Mouse (Mus musculus) T-helper 1 cell (primary cell): ENCODE measurements around the gene Suox.

ENCODE experiments used
- in situ Hi-C: fragments of 300-600 bp; cut with MboI, MseI; formaldehyde crosslinking; loops from one replicate; pipeline ENCODE4 v1.15.1; 2025; ENCODE audit warnings: high pct_unique_total_duplicates

The Suox gene

GRCm38 (mm10) chr10:128627398-128628317, 46.2 kb downstream of the Suox start:
- in situ Hi-C loops = loop anchor here (5.0 kb wide), 1 partner anchor 45 kb away; the partner anchor contains the start of gene Suox

GRCm38 (mm10) chr10:128626311-128627310, 47.3 kb downstream of the Suox start, which contains the start of gene Rps26:
Gene Rps26, minus strand, starts transcription at chr10:128626747.
- in situ Hi-C loops = loop anchor here (5.0 kb wide), 1 partner anchor 46 kb away; the partner anchor contains the start of gene Suox

- in situ Hi-C loops = loop anchor here (5.0 kb wide), 1 partner anchor 47 kb away; the partner anchor contains the start of gene Suox
Observed at GRCm38 (mm10) chr10:128625287-128625894, 48.5 kb downstream of the Suox start.

- in situ Hi-C loops = loop anchor here (5.0 kb wide), 1 partner anchor 1306 kb away; no protein-coding TSS in a partner anchor
Observed at GRCm38 (mm10) chr10:128623106-128623613, 50.7 kb downstream of the Suox start.

GRCm38 (mm10) chr10:128622702-128623101, 51.2 kb downstream of the Suox start:
- in situ Hi-C loops = loop anchor here (5.0 kb wide), 1 partner anchor 1305 kb away; no protein-coding TSS in a partner anchor

GRCm38 (mm10) chr10:128621986-128622520, 51.8 kb downstream of the Suox start:
- in situ Hi-C loops = loop anchor here (5.0 kb wide), 1 partner anchor 1305 kb away; no protein-coding TSS in a partner anchor

- in situ Hi-C loops = loop anchor here (5.0 kb wide), 1 partner anchor 1303 kb away; no protein-coding TSS in a partner anchor
Observed at GRCm38 (mm10) chr10:128620241-128620640, 53.6 kb downstream of the Suox start.
